Comparison of ENCODE assay signal across 8 mouse cellular contexts in genomic region chr15:95792261-95793260, GRCm38 (mm10). TPM values are rescaled to one million over a fixed set of nuclear protein-coding genes. Genes with fewer than 3 reads are reported as not detected.
DNase-seq lines count a peak whose midpoint lies in the region; ATAC-seq and TF ChIP-seq lines count a peak whose summit lies in the region.

No protein-coding gene starts in this region.

- 79% methylated on average over 25 of the region's 25 CpGs for WGBS in hindbrain, embryonic 15.5 days

- peak overlapping the region; percentile 81 for H3K4me2 ChIP-seq in hindbrain, embryonic 15.5 days

- H3K27ac ChIP-seq in left cerebral cortex, adult 2 months: no peak overlapping the region
- H3K27ac ChIP-seq in hindbrain, embryonic 15.5 days (replicated peaks): no peak overlapping the region

- H3K9ac ChIP-seq in hindbrain, embryonic 15.5 days: no peak overlapping the region

- H3K27me3 ChIP-seq in hindbrain, embryonic 15.5 days: no peaks in the 10 kb centered on the region

- peak; percentile 51 for TF ChIP-seq CTCF in left cerebral cortex, adult 2 months (IDR thresholded peaks at IDR 0.05)

- intact Hi-C loops in left cerebral cortex, adult 2 months (cut with DNase I): loop anchor here (5.0 kb wide), 1 partner anchor 40 kb away; no protein-coding TSS in a partner anchor
- intact Hi-C loops in left cerebral cortex, postnatal 36 days (cut with DNase I): loop anchor here (5.0 to 10.0 kb wide), 2 partner anchors 95 to 142 kb away; no protein-coding TSS in a partner anchor

- no peak for DNase-seq in left cerebral cortex, adult 2 months (ENCODE audit: extremely low spot score in 1 of 2, low spot score in 2 of 2)
- DNase-seq in left cerebral cortex, postnatal 36 days (ENCODE audit: low spot score in 2 of 2): no peak
- DNase-seq in brain, adult 2 months (ENCODE audit: low read depth, low spot score): peak; percentile 47
- peak; percentile 62 for DNase-seq in thymus, postnatal 0 days (ENCODE audit: low spot score)

- no peaks in the 10 kb centered on the region for H3K36me3 ChIP-seq in hindbrain, embryonic 15.5 days

- no peak for ATAC-seq in hindbrain, embryonic 15.5 days (ENCODE audit: low FRiP score, low read depth)
- peak; percentile 28 for ATAC-seq in megakaryocyte progenitor cell, adult 5-6 weeks (replicated peaks; ENCODE audit: poor library complexity)
- no peak for ATAC-seq in monocyte, adult 5-6 weeks (replicated peaks; ENCODE audit: insufficient number of reproducible peaks, low FRiP score, low TSS enrichment, poor library complexity, severe bottlenecking)
- no peak for ATAC-seq in cerebellum, adult (ENCODE audit: insufficient number of reproducible peaks, low FRiP score, low TSS enrichment)

- H3K9me3 ChIP-seq in hindbrain, embryonic 15.5 days: no peaks in the 10 kb centered on the region

- H3K4me1 ChIP-seq in hindbrain, embryonic 15.5 days (replicated peaks): peaks cover 43% of the 10 kb centered on the region

- no peak overlapping the region for H3K4me3 ChIP-seq in left cerebral cortex, adult 2 months
- H3K4me3 ChIP-seq in hindbrain, embryonic 15.5 days: 0 out of 2 replicates have a peak overlapping the region, but pooled peaks have one; percentile 65

RNA-seq across cellular contexts. Expression of gene Ano6, which starts 1.9 kb away (rescaled TPM):
- 10 to 100 TPM; 22.6 to 24.7 TPM for total RNA-seq in left cerebral cortex, adult 2 months (2021)
- total RNA-seq in left cerebral cortex, postnatal 36 days (2021): 10 to 100 TPM; 17.9 to 22.9 TPM
- 28.6 and 30.1 TPM in 2 replicates for polyA plus RNA-seq in hindbrain, embryonic 15.5 days (2015; fragmentation: Nextera tagmentation; extraction: Ambion mirVana)
- total RNA-seq in megakaryocyte progenitor cell, adult 5-6 weeks (2015): 23.0 and 26.2 TPM in 2 replicates
- total RNA-seq in megakaryocyte progenitor cell, adult 5-6 weeks (2017): 22.7 and 25.4 TPM in 2 replicates
- polyA plus RNA-seq in thymus, postnatal 0 days (2015; fragmentation: Nextera tagmentation; extraction: Ambion mirVana): 97.9 and 104 TPM in 2 replicates
- 47.5 to 60.0 TPM (median 54.9 TPM) in 3 replicates for total RNA-seq in monocyte, adult 5-6 weeks (2017)

Comparison
In these comparisons a context has a peak if more than half of its experiments do, and no peak if none do; other contexts are left out.
1. DNase-seq: peak in brain, adult 2 months (single experiment) and thymus, postnatal 0 days (single experiment); none in left cerebral cortex, adult 2 months (0 of 2) and left cerebral cortex, postnatal 36 days (0 of 2).